Mouse (Mus musculus) erythroblast, embryonic 14.5 days (primary cell): ENCODE results near the gene Fam53b.

Experiments
- GATA1 ChIP-seq: IDR thresholded peaks from 2 replicates; pipeline ENCODE4 v1.6.1; 2012; ENCODE audit warnings: low read length, inconsistent platforms, mixed read lengths
- TAL1 ChIP-seq: IDR thresholded peaks from 3 replicates; pipeline ENCODE4 v1.6.1; 2012; ENCODE audit warnings: low read length, inconsistent platforms, mixed read lengths

- no peak for TF ChIP-seq GATA1
- TF ChIP-seq TAL1, result no peak
Measured at GRCm38 (mm10) chr7:132682901-132683300, 130.8 kb downstream of the Fam53b start.
